Mouse (Mus musculus) forebrain, embryonic 13.5 days (tissue): Measurements from ENCODE around the gene Gimap1. TPM values are rescaled to one million over a fixed set of nuclear protein-coding genes. Genes with fewer than 3 reads are reported as not detected.

Experiments used
- ATAC-seq: fragments of 200-750 bp; cut with Nextera tagmentation; 2 replicates; pipeline ENCODE4 v1.8.0; 2017
- H3K27ac ChIP-seq: fragments of 300-500 bp; sonication (generic); 2 replicates; pipeline ENCODE4 v1.5.1; 2015; ENCODE audit warnings: inconsistent platforms, mild to moderate bottlenecking, moderate library complexity
- H3K27me3 ChIP-seq: fragments of 300-500 bp; sonication (generic); 2 replicates; pipeline ENCODE4 v1.6.1; 2015; ENCODE audit warnings: mild to moderate bottlenecking, inconsistent platforms
- H3K36me3 ChIP-seq: fragments of 300-500 bp; sonication (generic); 2 replicates; pipeline ENCODE4 v1.6.1; 2015; ENCODE audit warnings: mild to moderate bottlenecking, inconsistent platforms; ENCODE audit not compliant: poor library complexity, severe bottlenecking
- H3K4me1 ChIP-seq: fragments of 300-500 bp; sonication (generic); 2 replicates; pipeline ENCODE4 v1.6.1; 2015; ENCODE audit warnings: inconsistent platforms
- H3K4me2 ChIP-seq: fragments of 300-500 bp; sonication (generic); 2 replicates; pipeline ENCODE4 v1.6.1; 2015; ENCODE audit warnings: inconsistent platforms, mild to moderate bottlenecking, moderate library complexity
- H3K4me3 ChIP-seq: fragments of 300-500 bp; sonication (generic); 2 replicates; pipeline ENCODE4 v1.5.1; 2015; ENCODE audit warnings: mild to moderate bottlenecking, inconsistent platforms
- H3K9ac ChIP-seq: fragments of 300-500 bp; sonication (generic); 2 replicates; pipeline ENCODE4 v1.6.1; 2015; ENCODE audit warnings: mild to moderate bottlenecking, inconsistent platforms
- H3K9me3 ChIP-seq: fragments of 300-500 bp; sonication (generic); replicated peaks from 2 replicates; pipeline ENCODE4 v1.6.1; 2016; ENCODE audit warnings: inconsistent platforms
- WGBS: fragments of 180-500 bp; shearing (Covaris S2); methylation state at CpG from one replicate; pipeline ENCODE4 v1.1.7; 2015; 5-methylcytosine and 5-hydroxymethylcytosine counted together
- polyA plus RNA-seq: library from polyadenylated mRNA; unstranded; fragments of >200 nt; fragmentation: Nextera tagmentation; extraction: Ambion mirVana; gene quantifications from 2 replicates; pipeline ENCODE4 v1.2.1, GENCODE M21; 2015

Gene Gimap1
- 3.4 and 4.1 TPM in 2 replicates for polyA plus RNA-seq

DNA sequence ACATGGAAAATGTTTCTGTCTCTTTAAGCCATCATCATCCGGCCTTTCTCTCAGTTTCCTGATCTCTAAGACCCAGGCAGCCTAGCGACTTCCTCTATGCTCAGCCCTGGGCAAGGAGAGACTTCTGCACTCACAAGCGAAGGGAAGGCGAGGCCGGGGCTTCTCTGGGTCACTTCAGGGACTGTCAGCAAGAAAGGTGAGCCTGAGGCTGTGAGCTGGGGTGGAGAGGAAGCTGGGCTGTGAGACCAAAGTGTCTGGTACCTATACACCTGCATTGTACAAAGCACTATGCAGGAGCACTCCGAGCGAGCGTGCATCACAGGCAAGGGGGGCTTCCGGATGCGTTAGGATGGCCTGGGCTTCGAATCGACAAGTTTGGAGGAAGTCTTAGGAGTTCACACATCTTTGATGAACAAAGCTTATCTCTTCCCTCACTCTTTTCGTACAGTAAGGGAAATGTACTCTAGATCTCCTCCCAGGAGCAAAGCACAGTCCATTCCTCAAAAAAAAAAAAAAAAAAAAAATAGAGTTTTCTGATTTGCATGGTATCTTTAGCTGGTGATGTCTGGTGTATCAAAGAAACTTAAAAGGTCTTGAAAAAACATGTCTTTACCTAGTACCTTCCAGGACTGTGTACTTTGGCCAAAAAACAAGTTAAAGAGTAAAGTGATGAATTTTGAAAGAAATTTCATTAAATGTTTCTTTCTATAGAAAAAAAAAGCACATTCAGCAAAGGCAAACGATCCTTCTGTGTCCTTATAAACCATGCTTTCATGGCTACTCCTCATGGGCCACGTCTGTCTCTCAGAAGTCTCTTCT, at the start of gene Gimap1:
Gene Gimap1, plus strand, starts transcription at position 94 of the 819 bp plus-strand sequence.
- Histone ChIP-seq H3K36me3 (no peaks in the 10 kb centered on the region), H3K4me1 (peaks cover 9% of the 10 kb centered on the region; the same call in 1 of the 2 replicates), H3K9me3 (no peaks in the 10 kb centered on the region), H3K27me3 (peaks cover 34% of the 10 kb centered on the region), H3K9ac (no peak within 1 kb of the TSS), H3K4me2 (no peak within 1 kb of the TSS), H3K27ac (no peak within 1 kb of the TSS), H3K4me3 (no peak within 1 kb of the TSS)
- 85% methylated on average over 15 of the region's 15 CpGs for WGBS
- ATAC-seq: no peak

DNA sequence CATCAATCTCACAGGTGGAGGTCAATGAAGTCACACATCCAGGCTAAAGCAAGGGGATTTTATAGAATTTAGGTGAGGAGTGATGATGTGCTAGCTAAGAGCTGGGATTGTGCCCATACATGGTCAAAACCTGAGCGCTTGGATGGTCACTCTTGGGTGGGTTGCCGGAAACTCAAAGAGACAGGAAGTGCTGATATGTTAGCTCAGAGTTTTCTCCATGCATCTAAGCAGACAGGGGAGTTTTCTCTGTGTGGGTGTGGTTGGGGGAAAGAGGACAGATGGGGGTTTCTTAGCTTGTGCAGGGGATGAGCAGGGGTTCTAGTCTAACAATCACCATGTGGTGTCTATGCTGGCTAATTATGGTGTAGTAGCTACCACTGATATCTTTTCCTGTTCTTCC, 49.5 kb upstream of the Gimap1 start:
- 90% methylated on average over 2 of the region's 2 CpGs for WGBS

DNA sequence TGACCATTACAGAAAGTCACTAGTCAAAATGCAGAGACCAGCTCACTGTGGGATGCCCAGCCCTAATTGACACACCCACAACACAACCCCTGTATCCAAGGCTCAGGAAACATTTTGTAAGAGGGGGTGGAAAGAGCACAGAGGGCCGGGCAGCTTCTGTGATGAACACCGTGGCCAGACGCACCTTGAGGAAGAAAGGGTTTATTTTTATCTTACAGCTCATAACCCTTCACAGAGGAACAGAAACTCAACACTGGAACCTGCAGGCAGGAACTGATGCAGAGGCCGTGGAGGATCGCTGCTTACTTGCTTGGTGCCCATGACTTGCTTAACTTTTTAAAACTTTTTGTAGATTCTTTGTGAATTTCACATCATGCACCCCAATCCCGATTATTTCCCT, 45.9 kb upstream of the Gimap1 start:
- Histone ChIP-seq H3K9me3 (0 out of 2 replicates have a peak, but pooled peaks cover 3% of the 10 kb centered on the region), H3K4me2 (no peak overlapping the region), H3K9ac (no peak overlapping the region), H3K36me3 (no peaks in the 10 kb centered on the region), H3K4me1 (no peaks in the 10 kb centered on the region), H3K27me3 (no peaks in the 10 kb centered on the region), H3K4me3 (no peak overlapping the region), H3K27ac (no peak overlapping the region)
- WGBS: 90% methylated on average over 6 of the region's 6 CpGs
- no peak for ATAC-seq

More for the DNA sequence above, 49.5 kb upstream of the Gimap1 start:
- no peak overlapping the region for H3K27ac ChIP-seq
- no peaks in the 10 kb centered on the region for H3K36me3 ChIP-seq
- no peak overlapping the region for H3K9ac ChIP-seq
- no peak overlapping the region for H3K4me2 ChIP-seq
- H3K9me3 ChIP-seq: no peaks in the 10 kb centered on the region
- H3K4me3 ChIP-seq: no peak overlapping the region
- H3K27me3 ChIP-seq: no peaks in the 10 kb centered on the region
- ATAC-seq: no peak
- no peaks in the 10 kb centered on the region for H3K4me1 ChIP-seq

DNA sequence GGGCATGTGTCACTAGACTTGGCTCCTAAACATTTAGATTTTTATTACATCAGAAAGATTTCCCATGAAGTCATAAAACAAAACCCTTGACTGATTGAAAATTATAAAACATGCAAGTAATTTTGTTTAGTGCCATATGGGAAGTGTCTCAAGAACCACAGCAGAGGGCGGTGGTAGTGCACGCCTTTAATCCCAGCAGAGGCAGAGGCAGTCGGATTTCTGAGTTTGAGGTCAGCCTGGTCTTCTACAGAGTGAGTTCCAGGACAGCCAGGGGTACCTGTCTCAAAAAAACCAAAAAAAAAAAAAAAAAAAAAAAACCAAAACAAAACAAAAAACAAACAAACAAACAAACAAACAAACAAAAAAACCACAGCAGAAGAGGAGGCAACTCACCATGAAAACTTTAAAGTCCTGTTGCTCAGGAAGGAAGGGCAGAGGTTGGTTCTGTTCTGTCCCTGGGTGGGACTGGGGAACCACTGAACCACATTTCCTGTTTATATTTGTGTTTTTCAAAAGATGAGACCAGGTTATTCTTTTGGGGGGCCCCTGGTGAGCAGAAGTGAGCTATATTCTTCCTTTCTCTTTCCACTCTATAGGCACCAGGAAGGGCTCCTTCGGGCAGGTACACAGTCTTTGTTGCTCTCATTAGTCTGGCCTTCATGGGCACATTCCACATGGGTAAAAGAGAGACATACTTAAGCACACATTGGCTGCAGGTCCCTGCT, 41.9 kb upstream of the Gimap1 start:
- Histone ChIP-seq H3K4me1 (no peaks in the 10 kb centered on the region), H3K4me3 (no peak overlapping the region), H3K9ac (no peak overlapping the region), H3K27ac (no peak overlapping the region), H3K9me3 (0 out of 2 replicates have a peak, but pooled peaks cover 3% of the 10 kb centered on the region), H3K36me3 (no peaks in the 10 kb centered on the region), H3K4me2 (no peak overlapping the region), H3K27me3 (no peaks in the 10 kb centered on the region)
- 74% methylated on average over 4 of the region's 4 CpGs for WGBS
- no peak for ATAC-seq

DNA sequence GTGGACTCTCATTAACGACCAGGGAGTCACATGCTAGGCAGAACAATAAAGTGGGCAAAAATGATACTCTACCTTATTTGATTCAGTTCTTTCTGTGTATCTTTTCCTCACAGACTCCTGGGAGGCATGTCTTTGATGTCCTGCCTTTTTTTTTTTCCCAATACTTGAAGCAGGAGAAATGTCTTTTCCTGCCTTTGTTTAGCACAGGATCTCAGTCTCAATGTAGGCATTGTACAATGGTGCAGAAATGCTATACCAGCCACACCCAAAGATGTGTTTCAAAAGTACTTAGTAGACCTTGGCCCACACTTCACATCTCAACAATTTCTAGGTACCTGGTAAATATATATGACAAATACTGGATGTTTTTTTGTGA, 41.3 kb upstream of the Gimap1 start:
- no peak overlapping the region for H3K4me3 ChIP-seq
- no peaks in the 10 kb centered on the region for H3K36me3 ChIP-seq
- no peak overlapping the region for H3K27ac ChIP-seq
- WGBS: 16% methylated on average over 1 of the region's 1 CpGs
- H3K9ac ChIP-seq: no peak overlapping the region
- H3K27me3 ChIP-seq: no peaks in the 10 kb centered on the region
- ATAC-seq: no peak
- no peaks in the 10 kb centered on the region for H3K4me1 ChIP-seq
- no peak overlapping the region for H3K4me2 ChIP-seq
- 0 out of 2 replicates have a peak, but pooled peaks cover 3% of the 10 kb centered on the region for H3K9me3 ChIP-seq

DNA sequence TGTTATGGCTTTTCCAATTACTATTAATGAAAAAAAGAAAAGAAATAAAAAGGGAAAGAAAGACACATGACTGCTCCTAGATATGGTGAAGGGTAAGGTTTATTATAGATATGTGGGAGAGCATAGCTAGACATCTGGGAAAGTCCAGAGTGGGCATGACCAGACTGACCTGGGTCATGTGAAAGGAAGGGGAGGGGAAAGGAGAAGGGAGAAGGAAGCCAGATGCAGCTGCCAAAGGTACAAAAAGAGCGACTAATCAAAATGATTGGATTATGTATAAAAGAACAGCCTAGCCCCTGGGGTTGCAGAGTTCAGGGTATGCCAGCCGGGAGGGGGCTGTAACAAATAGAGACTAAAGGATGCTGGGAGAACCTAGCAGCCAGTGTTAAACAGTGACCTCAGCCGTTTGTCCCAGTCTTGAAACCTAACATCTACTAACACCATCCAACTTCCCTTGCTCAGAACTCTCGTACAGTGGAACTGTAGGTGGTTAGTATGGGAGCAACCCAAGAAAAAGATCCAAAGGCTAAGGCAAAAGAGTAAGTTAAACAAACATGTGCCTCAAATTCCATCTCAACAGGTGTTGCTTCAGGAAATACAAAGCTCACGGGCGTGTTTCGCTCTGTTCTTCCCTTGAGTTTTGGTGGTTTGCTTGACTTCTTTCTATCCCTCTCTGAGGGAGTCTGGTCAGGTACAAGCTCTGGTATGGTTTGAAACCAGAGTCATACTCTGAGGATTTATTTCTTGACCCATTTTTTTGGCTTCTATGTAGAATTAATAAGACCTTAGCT, 40.6 kb upstream of the Gimap1 start:
- Histone ChIP-seq H3K9me3 (0 out of 2 replicates have a peak, but pooled peaks cover 3% of the 10 kb centered on the region), H3K4me2 (no peak overlapping the region), H3K4me1 (no peaks in the 10 kb centered on the region), H3K36me3 (no peaks in the 10 kb centered on the region), H3K27me3 (no peaks in the 10 kb centered on the region), H3K4me3 (no peak overlapping the region), H3K27ac (no peak overlapping the region), H3K9ac (no peak overlapping the region)
- 77% methylated on average over 7 of the region's 7 CpGs for WGBS
- ATAC-seq: no peak

DNA sequence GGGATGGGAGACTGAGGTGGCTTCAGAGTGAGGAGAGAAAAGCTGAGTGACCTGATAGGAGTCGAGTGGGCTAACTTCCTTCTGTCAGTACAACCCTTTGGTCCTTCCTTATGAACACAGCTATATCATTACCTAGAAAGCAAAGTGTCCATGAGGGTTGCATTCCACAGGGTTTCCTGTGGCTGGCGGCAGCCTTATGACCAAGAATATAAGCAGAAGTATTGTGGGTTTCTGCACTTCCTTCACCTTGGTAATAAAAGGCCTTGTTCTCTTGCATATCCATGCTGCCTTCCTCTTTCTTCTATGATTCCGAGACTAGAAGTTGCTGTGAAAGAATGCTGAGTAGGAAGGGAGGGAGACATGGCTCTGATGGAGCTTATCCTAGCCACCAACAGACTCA, 40.0 kb upstream of the Gimap1 start:
- no peak for ATAC-seq
- no peak overlapping the region for H3K4me2 ChIP-seq
- 85% methylated on average over 3 of the region's 3 CpGs for WGBS
- no peaks in the 10 kb centered on the region for H3K4me1 ChIP-seq
- H3K36me3 ChIP-seq: no peaks in the 10 kb centered on the region
- 0 out of 2 replicates have a peak, but pooled peaks cover 3% of the 10 kb centered on the region for H3K9me3 ChIP-seq
- H3K27ac ChIP-seq: no peak overlapping the region
- H3K27me3 ChIP-seq: no peaks in the 10 kb centered on the region
- no peak overlapping the region for H3K9ac ChIP-seq
- H3K4me3 ChIP-seq: no peak overlapping the region

DNA sequence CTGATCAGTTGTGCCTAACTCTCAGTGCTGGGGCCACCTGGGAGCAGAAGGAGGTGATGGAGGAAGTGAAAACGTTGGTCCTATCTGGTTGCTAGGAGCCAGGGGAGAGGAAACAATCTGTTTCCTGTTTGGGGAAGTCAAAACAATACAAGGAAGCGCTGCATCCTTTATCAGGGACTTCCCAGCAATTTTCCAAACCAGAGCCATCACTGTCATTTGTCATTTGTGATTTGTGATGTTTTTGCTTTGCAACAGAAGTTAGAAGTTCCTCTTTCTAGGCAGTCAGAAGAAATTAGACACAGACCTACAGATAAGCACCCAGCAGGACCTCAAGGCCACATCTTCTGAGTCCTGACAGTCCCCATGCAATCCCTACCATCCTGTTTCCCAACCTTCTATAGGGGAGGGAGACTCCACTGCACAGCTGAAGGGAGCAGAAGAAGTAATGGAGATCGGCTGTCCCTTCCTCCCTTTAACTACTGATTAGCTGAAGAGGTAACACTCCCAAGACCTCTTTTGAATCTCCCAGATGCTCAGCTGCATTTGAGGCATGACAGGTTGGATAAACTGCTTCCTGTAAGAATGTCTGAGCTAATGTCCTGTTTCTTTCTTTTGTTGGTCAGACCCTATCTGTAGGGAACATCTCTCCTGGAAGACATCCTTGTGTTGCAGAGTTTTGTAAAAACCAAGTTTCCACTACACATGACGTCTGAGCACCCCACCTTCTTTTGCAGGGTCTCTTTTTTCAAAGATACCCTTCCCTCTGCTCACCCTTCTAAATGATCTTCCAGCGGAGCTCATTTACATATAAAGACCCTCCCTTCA, 38.4 kb upstream of the Gimap1 start:
- Histone ChIP-seq H3K9me3 (no peaks in the 10 kb centered on the region), H3K4me3 (no peak overlapping the region), H3K4me2 (no peak overlapping the region), H3K27ac (no peak overlapping the region), H3K27me3 (no peaks in the 10 kb centered on the region), H3K4me1 (no peaks in the 10 kb centered on the region), H3K36me3 (no peaks in the 10 kb centered on the region), H3K9ac (no peak overlapping the region)
- 64% methylated on average over 5 of the region's 5 CpGs for WGBS
- no peak for ATAC-seq

DNA sequence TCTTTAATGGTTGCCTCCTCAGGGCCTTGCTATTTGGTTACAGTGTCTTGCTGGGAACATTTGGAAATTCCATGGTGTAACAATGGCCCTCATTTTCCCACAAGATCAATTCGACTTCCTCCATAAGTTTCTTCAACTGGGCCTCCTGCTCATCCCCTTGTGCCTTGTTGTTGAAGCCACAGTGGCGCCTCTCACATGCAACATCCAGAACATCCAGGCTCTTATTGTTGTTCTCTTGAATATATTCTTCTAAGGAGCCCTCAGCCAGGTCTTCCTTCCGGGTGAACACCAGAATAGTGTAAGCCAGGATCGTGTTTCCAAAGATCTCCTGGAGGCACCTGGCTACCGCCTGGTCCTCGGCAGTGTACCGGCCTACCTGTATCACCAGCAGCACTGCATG, 36.7 kb upstream of the Gimap1 start:
- Histone ChIP-seq H3K4me3 (no peak overlapping the region), H3K27ac (no peak overlapping the region), H3K4me1 (no peaks in the 10 kb centered on the region), H3K9ac (no peak overlapping the region), H3K27me3 (no peaks in the 10 kb centered on the region), H3K9me3 (no peaks in the 10 kb centered on the region), H3K4me2 (no peak overlapping the region), H3K36me3 (no peaks in the 10 kb centered on the region)
- 87% methylated on average over 7 of the region's 7 CpGs for WGBS
- ATAC-seq: no peak

DNA sequence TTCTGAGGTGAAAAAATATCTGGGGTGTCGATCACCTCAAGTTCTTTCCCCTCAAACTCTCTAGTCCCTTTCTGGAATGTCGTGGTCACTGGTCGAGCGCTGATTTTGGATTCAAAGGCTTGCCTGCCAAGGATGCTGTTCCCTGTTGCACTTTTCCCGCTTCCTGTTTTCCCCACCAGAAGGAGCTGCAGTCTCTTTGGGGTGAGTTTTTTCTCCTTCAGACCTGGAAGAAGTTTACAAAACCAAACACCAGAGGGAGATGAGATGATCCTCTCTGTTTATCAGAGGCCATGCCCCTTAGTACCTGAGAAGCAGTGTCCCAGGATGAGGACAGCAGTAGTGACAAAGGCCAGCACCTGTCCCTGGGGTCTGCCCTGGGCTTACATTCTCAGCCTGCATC, 36.3 kb upstream of the Gimap1 start:
- H3K4me3 ChIP-seq: no peak overlapping the region
- ATAC-seq: no peak
- no peaks in the 10 kb centered on the region for H3K27me3 ChIP-seq
- 73% methylated on average over 5 of the region's 5 CpGs for WGBS
- no peaks in the 10 kb centered on the region for H3K4me1 ChIP-seq
- H3K27ac ChIP-seq: no peak overlapping the region
- H3K36me3 ChIP-seq: no peaks in the 10 kb centered on the region
- H3K4me2 ChIP-seq: no peak overlapping the region
- no peak overlapping the region for H3K9ac ChIP-seq
- H3K9me3 ChIP-seq: no peaks in the 10 kb centered on the region

DNA sequence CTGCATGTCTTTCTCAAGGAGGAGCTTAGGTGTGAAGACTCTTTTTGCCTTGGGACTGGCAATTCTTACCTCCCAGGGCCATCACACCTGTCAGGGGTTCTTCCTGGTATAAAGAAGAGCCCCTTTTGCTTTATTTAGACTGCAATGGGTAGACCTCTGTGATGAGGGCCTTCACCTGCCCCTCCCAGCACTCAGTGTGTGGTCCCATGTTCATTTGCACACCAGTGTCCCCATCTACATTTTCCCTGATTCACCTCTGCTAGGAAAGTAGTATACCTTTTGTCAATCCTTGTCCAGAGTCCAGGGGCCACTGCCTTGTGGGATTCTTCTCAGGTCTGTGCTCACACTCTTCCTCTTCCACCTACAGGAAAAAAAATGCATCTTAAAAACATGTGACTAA, 34.7 kb upstream of the Gimap1 start:
- ATAC-seq: no peak
- H3K4me1 ChIP-seq: no peaks in the 10 kb centered on the region
- no peak overlapping the region for H3K9ac ChIP-seq
- no peaks in the 10 kb centered on the region for H3K9me3 ChIP-seq
- H3K27me3 ChIP-seq: no peaks in the 10 kb centered on the region
- no peaks in the 10 kb centered on the region for H3K36me3 ChIP-seq
- H3K4me2 ChIP-seq: no peak overlapping the region
- no peak overlapping the region for H3K4me3 ChIP-seq
- H3K27ac ChIP-seq: no peak overlapping the region
